Mouse (Mus musculus): ENCODE results near the gene Vmn1r224.

Gene Vmn1r224

DNA sequence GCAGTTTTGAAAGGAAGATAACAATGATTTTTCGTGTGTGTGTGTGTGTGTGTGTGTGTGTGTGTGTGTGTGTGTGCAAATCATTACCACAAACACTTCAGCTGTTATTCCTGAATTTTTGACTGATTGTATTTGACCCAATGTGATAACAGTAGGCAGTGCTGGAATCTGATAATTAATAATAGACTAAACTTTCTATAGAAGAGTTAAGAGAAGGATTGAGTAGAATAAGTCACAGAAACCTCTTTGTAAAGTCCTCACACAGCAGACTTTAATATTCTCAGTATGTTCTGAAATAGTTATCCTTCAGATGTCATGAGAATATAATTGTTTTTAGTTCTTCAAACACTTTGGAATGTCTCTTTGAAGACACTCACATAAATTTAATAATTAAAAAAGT is at the start of gene Vmn1r224:
TSS of gene Vmn1r224 (plus strand) at position 301 of the 400 bp plus-strand sequence.
- no peak for DNase-seq (ENCODE audit: low spot score)

DNA sequence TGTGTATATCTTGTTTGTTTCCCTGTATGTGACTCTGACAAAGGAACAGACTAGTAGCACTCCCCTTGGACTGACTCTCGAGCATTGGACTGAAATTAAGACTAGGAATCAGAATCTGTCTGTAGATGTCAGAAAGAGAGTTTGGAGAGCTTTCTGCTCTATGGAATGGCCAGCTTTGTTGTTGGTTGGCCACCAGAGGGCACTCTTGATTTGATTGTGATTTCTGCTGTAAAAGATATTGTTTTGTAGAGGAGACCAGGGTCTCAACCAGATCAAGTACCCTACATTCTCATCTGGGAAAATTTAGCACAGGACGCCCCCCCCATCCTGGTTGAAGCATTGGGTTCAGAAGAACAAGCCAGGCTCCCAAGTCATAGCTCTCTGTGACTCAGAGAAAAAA is 14.8 kb upstream of the Vmn1r224 start:
- DNase-seq (ENCODE audit: low spot score): no peak

DNA sequence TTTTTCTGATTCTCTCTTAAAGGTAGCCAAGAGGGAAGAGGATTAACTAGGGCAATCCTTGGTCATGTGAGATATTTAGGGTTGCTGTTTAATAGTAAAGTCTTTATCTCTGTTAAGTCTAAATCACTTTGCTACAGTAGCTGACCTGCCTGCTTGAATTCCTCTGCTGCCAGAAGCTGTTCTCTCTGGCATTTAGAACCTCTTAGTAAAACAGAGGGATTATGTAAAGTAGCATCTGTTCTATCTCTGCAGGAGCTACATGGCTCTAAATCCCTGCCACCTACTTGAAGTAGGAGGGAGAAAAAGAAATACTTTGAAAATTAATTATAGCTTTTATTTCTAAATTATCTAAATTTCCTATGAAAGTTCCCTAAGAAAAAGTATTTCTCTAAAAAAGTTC is 25.3 kb downstream of the Vmn1r224 start:
- no peak for DNase-seq (ENCODE audit: low spot score)

DNA sequence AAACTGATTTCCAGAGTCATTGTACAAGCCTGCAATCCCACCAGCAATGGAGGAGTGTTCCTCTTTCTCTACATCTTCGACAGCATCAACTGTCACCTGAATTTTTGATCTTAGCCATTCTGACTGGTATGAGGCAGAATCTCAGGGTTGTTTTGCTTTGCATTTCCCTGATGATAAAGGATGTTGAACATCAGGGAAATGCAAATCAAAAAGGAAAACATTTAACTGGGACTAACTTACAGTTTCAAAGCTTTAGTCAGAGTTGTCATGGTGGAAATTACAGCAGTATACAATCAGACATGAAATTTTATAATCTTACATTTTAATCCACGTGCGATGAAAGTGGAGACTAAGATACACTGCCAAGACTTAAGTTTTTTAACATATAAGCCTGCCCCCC is 59.4 kb downstream of the Vmn1r224 start:
- no peak for DNase-seq (ENCODE audit: low spot score)
